Mouse (Mus musculus) C2C12 (cell line): Measurements from ENCODE around the gene Blm. TPM values are rescaled to one million over a fixed set of nuclear protein-coding genes. Genes with fewer than 3 reads are reported as not detected.

Source experiments
- H3K27me3 ChIP-seq: one replicate; pipeline ENCODE4 v1.6.1; 2011; ENCODE audit not compliant: control insufficient read depth, insufficient read depth, insufficient read length
- H3K36me3 ChIP-seq: one replicate; pipeline ENCODE4 v1.6.1; 2011; ENCODE audit not compliant: control insufficient read depth, insufficient read depth
- H3K4me3 ChIP-seq: one replicate; pipeline ENCODE4 v1.5.1; 2011; ENCODE audit warnings: mild to moderate bottlenecking, control low read depth; ENCODE audit not compliant: poor library complexity, insufficient read depth, severe bottlenecking
- H3K79me2 ChIP-seq: one replicate; pipeline ENCODE4 v1.6.1; 2011; ENCODE audit not compliant: control insufficient read depth, insufficient read depth
- H3K79me3 ChIP-seq: one replicate; pipeline ENCODE4 v1.6.1; 2011; ENCODE audit warnings: low read depth, control low read depth
- H3ac ChIP-seq: one replicate; pipeline ENCODE3; 2011; ENCODE audit warnings: low read depth; ENCODE audit not compliant: control insufficient read depth, insufficient read length
- CEBPB ChIP-seq: IDR thresholded peaks from one replicate; pipeline ENCODE4 v1.6.1; 2011; ENCODE audit warnings: low read depth, mild to moderate bottlenecking, control low read depth, moderate library complexity
- CTCF ChIP-seq: IDR thresholded peaks from one replicate; pipeline ENCODE4 v1.5.1; 2011; ENCODE audit not compliant: control insufficient read depth, insufficient read depth, insufficient read length
- FOSL1 ChIP-seq: IDR thresholded peaks from one replicate; pipeline ENCODE4 v1.8.0; 2011; ENCODE audit warnings: mild to moderate bottlenecking, low read length; ENCODE audit not compliant: poor library complexity, insufficient read depth, severe bottlenecking
- MAX ChIP-seq: IDR thresholded peaks from one replicate; pipeline ENCODE4 v1.6.1; 2011; ENCODE audit warnings: mild to moderate bottlenecking, control low read depth
- MYOD1 ChIP-seq: IDR thresholded peaks from one replicate; pipeline ENCODE4 v1.6.1; 2011; ENCODE audit warnings: low read depth; ENCODE audit not compliant: control insufficient read depth, insufficient read length
- MYOG ChIP-seq: IDR thresholded peaks from one replicate; pipeline ENCODE4 v1.6.1; 2011; ENCODE audit not compliant: control insufficient read depth, insufficient read length; ENCODE audit errors: extremely low read depth
- USF1 ChIP-seq: IDR thresholded peaks from one replicate; pipeline ENCODE4 v1.6.1; 2011; ENCODE audit warnings: low read depth, mild to moderate bottlenecking, control low read depth, moderate library complexity
- polyA plus RNA-seq: library from polyadenylated mRNA; unstranded; fragments of >200 nt; fragmentation: generic; extraction: Trizol; gene quantifications from one replicate; pipeline ENCODE4 v1.2.1, GENCODE M21; 2012; ENCODE audit warnings: missing spikeins

Blm gene
- polyA plus RNA-seq, 1 experiment, result 2.6 TPM

- Histone ChIP-seq H3ac (no peak overlapping the region), H3K27me3 (no peaks in the 10 kb centered on the region), H3K4me3 (no peak overlapping the region), H3K79me2 (no peaks in the 10 kb centered on the region), H3K36me3 (no peaks in the 10 kb centered on the region), H3K79me3 (no peaks in the 10 kb centered on the region)
- TF ChIP-seq MAX, result no peak
- TF ChIP-seq USF1, result peak; percentile 53
Measured at GRCm38 (mm10) chr7:80412279-80412678, 122.6 kb downstream of the Blm start.

GRCm38 (mm10) chr7:80410380-80410779 lies 124.5 kb downstream of the Blm start:
- no peak for TF ChIP-seq USF1
- no peak for TF ChIP-seq CEBPB
- no peak for TF ChIP-seq CTCF
- no peak for TF ChIP-seq FOSL1
- TF ChIP-seq MAX, result no peak
- TF ChIP-seq MYOG, result no peak
- TF ChIP-seq MYOD1, result no peak
- no peaks in the 10 kb centered on the region for H3K79me2 ChIP-seq

DNA sequence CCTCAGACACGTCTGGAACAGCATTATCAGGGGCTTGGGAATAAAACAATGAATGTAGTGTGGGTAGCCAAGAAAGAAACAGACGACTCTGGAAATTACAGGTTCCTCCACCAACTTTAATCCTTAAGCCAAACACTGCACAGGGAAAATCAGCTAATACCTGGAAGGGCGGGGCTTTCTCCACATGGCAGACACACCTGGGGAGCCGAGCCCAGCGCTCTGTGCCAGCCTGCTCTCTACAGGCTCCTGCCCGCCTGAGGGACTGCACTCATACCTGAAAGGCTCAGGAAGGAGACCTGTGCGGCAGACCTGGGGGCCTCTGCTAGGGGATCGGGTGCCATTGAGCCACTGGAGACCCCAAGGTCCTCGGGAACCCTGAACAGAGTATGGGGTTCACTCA lies 127.2 kb downstream of the Blm start:
- no peak overlapping the region for H3ac ChIP-seq
- H3K27me3 ChIP-seq, result no peaks in the 10 kb centered on the region
- H3K79me2 ChIP-seq, result peaks cover 6% of the 10 kb centered on the region
- no peak overlapping the region for H3K4me3 ChIP-seq
- TF ChIP-seq MYOG (no peak), CEBPB (no peak), USF1 (no peak), MYOD1 (no peak), CTCF (no peak), FOSL1 (no peak), MAX (no peak)
- no peaks in the 10 kb centered on the region for H3K36me3 ChIP-seq
- no peaks in the 10 kb centered on the region for H3K79me3 ChIP-seq

More at GRCm38 (mm10) chr7:80410380-80410779, 124.5 kb downstream of the Blm start:
- H3ac ChIP-seq, result no peak overlapping the region
- no peak overlapping the region for H3K4me3 ChIP-seq
- no peaks in the 10 kb centered on the region for H3K79me3 ChIP-seq
- H3K27me3 ChIP-seq, result no peaks in the 10 kb centered on the region
- H3K36me3 ChIP-seq, result no peaks in the 10 kb centered on the region

- Histone ChIP-seq H3ac (no peak overlapping the region), H3K4me3 (no peak overlapping the region), H3K36me3 (no peaks in the 10 kb centered on the region), H3K79me2 (peaks cover 17% of the 10 kb centered on the region), H3K27me3 (no peaks in the 10 kb centered on the region), H3K79me3 (peaks cover 3% of the 10 kb centered on the region)
- no peak for TF ChIP-seq MYOD1
- no peak for TF ChIP-seq USF1
- TF ChIP-seq MAX, result no peak
Measured at GRCm38 (mm10) chr7:80406186-80406585, 128.7 kb downstream of the Blm start.

DNA sequence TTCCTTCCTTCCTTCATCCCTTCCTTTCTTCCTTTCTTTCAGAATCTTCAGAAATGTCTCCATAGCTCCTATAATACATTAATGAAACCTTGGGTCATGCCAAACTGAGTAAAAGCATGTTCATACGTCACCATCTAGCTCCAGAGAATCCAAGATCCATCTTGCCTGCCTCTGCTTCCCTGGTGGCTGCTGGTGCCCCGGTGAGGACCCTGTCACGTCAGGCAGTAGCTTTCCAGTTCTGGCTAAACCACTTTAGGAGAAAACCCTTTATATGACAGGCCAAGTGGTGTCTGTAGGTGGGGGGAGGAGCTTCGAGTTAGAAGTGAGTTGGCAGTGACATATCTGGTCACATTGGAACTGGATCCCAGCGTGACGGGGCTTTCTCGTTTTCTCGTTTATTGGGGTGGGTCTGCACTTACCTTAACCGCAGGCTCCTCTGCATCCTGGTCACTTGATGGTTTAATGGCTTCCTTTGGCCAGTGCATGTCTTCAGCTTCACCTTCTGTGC lies 129.7 kb downstream of the Blm start, which contains the start of gene Furin:
TSS of gene Furin (minus strand) at position 249 of the 508 bp plus-strand sequence.
- Histone ChIP-seq H3ac (peak within 1 kb of the TSS; percentile 27), H3K36me3 (no peaks in the 10 kb centered on the region), H3K27me3 (no peaks in the 10 kb centered on the region), H3K79me3 (peaks cover 9% of the 10 kb centered on the region), H3K79me2 (peaks cover 27% of the 10 kb centered on the region), H3K4me3 (peak within 1 kb of the TSS; percentile 3)
- TF ChIP-seq CTCF, result no peak
- TF ChIP-seq USF1, result no peak
- TF ChIP-seq MYOD1, result no peak

Other genes starting within 250 kb of the Blm start
- gene Prc1, start 240.7 kb downstream of the Blm start, polyA plus RNA-seq, result 55.1 TPM
- 7.0 TPM for gene Rccd1, start 210.7 kb downstream of the Blm start, polyA plus RNA-seq
- gene Unc45a, start 194.1 kb downstream of the Blm start, polyA plus RNA-seq, result 46.9 TPM
- 55.9 TPM for gene Hddc3, start 192.0 kb downstream of the Blm start, polyA plus RNA-seq
- gene Man2a2, start 163.7 kb downstream of the Blm start, polyA plus RNA-seq, result 21.5 TPM
- gene Fes, start 147.2 kb downstream of the Blm start, polyA plus RNA-seq, result 0.82 TPM
- 63.6 TPM for gene Furin, start 129.7 kb downstream of the Blm start, polyA plus RNA-seq
- 6.4 TPM for gene Crtc3, start 153.8 kb upstream of the Blm start, polyA plus RNA-seq